Comparison of ENCODE assay signal across 18 mouse cellular contexts in genomic region chr2:179947607-179948006, GRCm38 (mm10). TPM values are rescaled to one million over a fixed set of nuclear protein-coding genes. Genes with fewer than 3 reads are reported as not detected.
DNase-seq lines count a peak whose midpoint lies in the region; ATAC-seq and TF ChIP-seq lines count a peak whose summit lies in the region.
"Had no signal": no experiment of that assay in that cellular context is flagged by ENCODE, and none has a peak within 500 bp of the region (broad histone marks: within the 10 kb centered on the region; RNA-seq: fewer than 3 reads in every experiment).

No protein-coding gene starts in this region.

- no peak for TF ChIP-seq POLR2A in testis, adult 2 months (IDR thresholded peaks at IDR 0.05; ENCODE audit: control insufficient read depth, low read depth, low read length)

- WGBS in hindbrain, embryonic 10.5 days = 63% methylated on average over 5 of the region's 5 CpGs
- 31% methylated on average over 5 of the region's 5 CpGs for WGBS in hindbrain, postnatal 0 days
- WGBS in limb, embryonic 12.5 days = 70% methylated on average over 5 of the region's 5 CpGs
- WGBS in limb, embryonic 10.5 days = 78% methylated on average over 5 of the region's 5 CpGs

- no peak overlapping the region for H3K4me2 ChIP-seq in hindbrain, postnatal 0 days (ENCODE audit: low read depth, low read length)
- H3K4me2 ChIP-seq in limb, embryonic 12.5 days = no peak overlapping the region
- H3K4me2 ChIP-seq: heart, embryonic 11.5 days; hindbrain, embryonic 15.5 days; liver, embryonic 12.5 days; stomach, embryonic 15.5 days had no signal

- H3K36me3 ChIP-seq in hindbrain, embryonic 10.5 days = no peaks in the 10 kb centered on the region
- H3K36me3 ChIP-seq in hindbrain, postnatal 0 days (ENCODE audit: insufficient read depth, low read length) = no peaks in the 10 kb centered on the region
- H3K36me3 ChIP-seq in limb, embryonic 12.5 days = no peaks in the 10 kb centered on the region
- no peaks in the 10 kb centered on the region for H3K36me3 ChIP-seq in limb, embryonic 10.5 days
- no peaks in the 10 kb centered on the region for H3K36me3 ChIP-seq in testis, adult 2 months (ENCODE audit: control insufficient read depth, insufficient read depth, low read length)
- H3K36me3 ChIP-seq: hindbrain, embryonic 15.5 days; liver, embryonic 12.5 days; stomach, embryonic 15.5 days had no signal

- no peak for DNase-seq in hindbrain, embryonic 10.5 days (ENCODE audit: low spot score)
- no peak for DNase-seq in hindbrain, postnatal 0 days (ENCODE audit: low spot score)
- DNase-seq in limb, embryonic 10.5 days (ENCODE audit: low spot score) = no peak
- DNase-seq in testis, postnatal 10 days (ENCODE audit: low spot score) = no peak
- DNase-seq in natural killer cell, adult 2 months (ENCODE audit: low spot score in 2 of 2) = no peak
- DNase-seq: cerebellum, postnatal 10 days; gastrocnemius, postnatal 25 days; left cerebral cortex, postnatal 4 days; midbrain, embryonic 14.5 days; spleen, adult 18-20 months; thymus, postnatal 25 days had no signal

- no peaks in the 10 kb centered on the region for H3K9me3 ChIP-seq in hindbrain, embryonic 10.5 days
- no peaks in the 10 kb centered on the region for H3K9me3 ChIP-seq in hindbrain, postnatal 0 days (ENCODE audit: low read length)
- H3K9me3 ChIP-seq in limb, embryonic 12.5 days = no peaks in the 10 kb centered on the region
- H3K9me3 ChIP-seq in limb, embryonic 10.5 days (replicated peaks) = no peaks in the 10 kb centered on the region
- H3K9me3 ChIP-seq: hindbrain, embryonic 15.5 days; liver, embryonic 12.5 days; stomach, embryonic 15.5 days had no signal

- H3K4me1 ChIP-seq in hindbrain, embryonic 10.5 days (replicated peaks) = peaks cover 64% of the 10 kb centered on the region
- H3K4me1 ChIP-seq in hindbrain, postnatal 0 days (ENCODE audit: insufficient read depth, low read length) = peaks cover 29% of the 10 kb centered on the region
- H3K4me1 ChIP-seq in limb, embryonic 12.5 days (replicated peaks) = peaks cover 21% of the 10 kb centered on the region; the same call in 1 of the 2 replicates
- H3K4me1 ChIP-seq in limb, embryonic 10.5 days = peaks cover 23% of the 10 kb centered on the region
- H3K4me1 ChIP-seq in testis, adult 2 months (ENCODE audit: control insufficient read depth, insufficient read depth, low read length) = 0 out of 2 replicates have a peak, but pooled peaks cover 2% of the 10 kb centered on the region

- no peaks in the 10 kb centered on the region for H3K27me3 ChIP-seq in hindbrain, embryonic 10.5 days (ENCODE audit: insufficient read depth, poor library complexity, severe bottlenecking)
- H3K27me3 ChIP-seq in hindbrain, postnatal 0 days (ENCODE audit: insufficient read depth, low read length) = no peaks in the 10 kb centered on the region
- no peaks in the 10 kb centered on the region for H3K27me3 ChIP-seq in limb, embryonic 12.5 days
- H3K27me3 ChIP-seq in limb, embryonic 10.5 days (ENCODE audit: low read depth, poor library complexity, severe bottlenecking) = no peaks in the 10 kb centered on the region
- H3K27me3 ChIP-seq in testis, adult 2 months (ENCODE audit: control insufficient read depth, insufficient read depth, low read length) = no peaks in the 10 kb centered on the region
- H3K27me3 ChIP-seq: hindbrain, embryonic 15.5 days; liver, embryonic 12.5 days; stomach, embryonic 15.5 days had no signal

- H3K27ac ChIP-seq in hindbrain, embryonic 10.5 days = peak overlapping the region; percentile 35; the same call in 1 of the 2 replicates
- H3K27ac ChIP-seq in hindbrain, postnatal 0 days = no peak overlapping the region
- H3K27ac ChIP-seq in limb, embryonic 12.5 days = 0 out of 2 replicates have a peak overlapping the region, but pooled peaks have one; percentile 8
- H3K27ac ChIP-seq in limb, embryonic 10.5 days = no peak overlapping the region
- no peak overlapping the region for H3K27ac ChIP-seq in testis, adult 2 months (ENCODE audit: control insufficient read depth, insufficient read depth, low read depth, low read length)
- H3K27ac ChIP-seq: hindbrain, embryonic 15.5 days; liver, embryonic 12.5 days; stomach, embryonic 15.5 days had no signal

- H3K9ac ChIP-seq in hindbrain, postnatal 0 days (replicated peaks; ENCODE audit: low read length) = no peak overlapping the region
- 0 out of 2 replicates have a peak overlapping the region, but pooled peaks have one; percentile 8 for H3K9ac ChIP-seq in limb, embryonic 12.5 days (replicated peaks)
- H3K9ac ChIP-seq: hindbrain, embryonic 15.5 days; liver, embryonic 12.5 days; stomach, embryonic 15.5 days had no signal

- ATAC-seq in hindbrain, postnatal 0 days = no peak
- ATAC-seq in limb, embryonic 12.5 days (ENCODE audit: insufficient number of reproducible peaks, insufficient read depth, low FRiP score, low TSS enrichment, low read depth) = no peak
- ATAC-seq: intestine, postnatal 0 days; liver, embryonic 12.5 days had no signal

- no peak for TF ChIP-seq CTCF in hindbrain, postnatal 0 days (IDR thresholded peaks at IDR 0.05; ENCODE audit: low read depth)
- no peak for TF ChIP-seq CTCF in testis, adult 2 months (IDR thresholded peaks at IDR 0.05; ENCODE audit: control insufficient read depth, insufficient read depth, insufficient replicate concordance, low read depth, low read length)

- no peak overlapping the region for H3K4me3 ChIP-seq in hindbrain, embryonic 10.5 days
- H3K4me3 ChIP-seq in hindbrain, postnatal 0 days (ENCODE audit: low read length) = no peak overlapping the region
- no peak overlapping the region for H3K4me3 ChIP-seq in limb, embryonic 12.5 days (replicated peaks)
- no peak overlapping the region for H3K4me3 ChIP-seq in limb, embryonic 10.5 days
- peak overlapping the region; percentile 37 for H3K4me3 ChIP-seq in testis, adult 2 months (ENCODE audit: control insufficient read depth, low read depth, low read length)
- H3K4me3 ChIP-seq: hindbrain, embryonic 15.5 days; liver, embryonic 12.5 days; stomach, embryonic 15.5 days had no signal

RNA-seq across cellular contexts. Expression of gene Taf4, which starts 28.8 kb away (rescaled TPM):
- polyA plus RNA-seq in hindbrain, embryonic 10.5 days (2016; fragmentation: Nextera tagmentation; extraction: Ambion mirVana) = 3.7 and 4.4 TPM in 2 replicates
- 12.1 and 13.6 TPM in 2 replicates for total RNA-seq in hindbrain, postnatal 0 days (2014; rRNA removed)
- polyA plus RNA-seq in hindbrain, postnatal 0 days (2015; fragmentation: Nextera tagmentation; extraction: Ambion mirVana) = 2.5 and 3.0 TPM in 2 replicates
- polyA plus RNA-seq in limb, embryonic 12.5 days (2016; fragmentation: Nextera tagmentation; extraction: Ambion mirVana) = 3.8 and 5.0 TPM in 2 replicates
- 2.7 and 3.3 TPM in 2 replicates for polyA plus RNA-seq in limb, embryonic 10.5 days (2016; fragmentation: Nextera tagmentation; extraction: Ambion mirVana)
- 3.6 and 4.2 TPM in 2 replicates for polyA plus RNA-seq in testis, adult 2 months (2012; rRNA removed)

Comparison
In these comparisons a context has a peak if more than half of its experiments do, and no peak if none do; other contexts are left out.
1. H3K27ac ChIP-seq: peak in hindbrain, embryonic 10.5 days (single experiment) and limb, embryonic 12.5 days (single experiment); none in hindbrain, postnatal 0 days (single experiment), limb, embryonic 10.5 days (single experiment) and testis, adult 2 months (single experiment).